ENCODE assay signal across 20 mouse cellular contexts in genomic region chr8:46986386-46987140, GRCm38 (mm10). TPM values are rescaled to one million over a fixed set of nuclear protein-coding genes. Genes with fewer than 3 reads are reported as not detected.
DNase-seq lines count a peak whose midpoint lies in the region; ATAC-seq and TF ChIP-seq lines count a peak whose summit lies in the region.
"Had no signal": no experiment of that assay in that cellular context is flagged by ENCODE, and none has a peak within 500 bp of the region (broad histone marks: within the 10 kb centered on the region; RNA-seq: fewer than 3 reads in every experiment).

Enpp6 (plus strand) TSS chr8:46986887.

- no peak within 1 kb of the TSS for H3K9ac ChIP-seq in intestine, embryonic 16.5 days (ENCODE audit: low read depth, low read length)
- H3K9ac ChIP-seq: liver, embryonic 15.5 days; neural tube, embryonic 15.5 days had no signal

- 0 out of 2 replicates have a peak within 1 kb of the TSS, but pooled peaks have one; percentile 36 for H3K27ac ChIP-seq in layer of hippocampus, adult 2 months
- H3K27ac ChIP-seq in intestine, embryonic 16.5 days (ENCODE audit: low read length) = no peak within 1 kb of the TSS
- H3K27ac ChIP-seq in embryonic facial prominence, embryonic 10.5 days (replicated peaks) = no peak within 1 kb of the TSS
- H3K27ac ChIP-seq: liver, embryonic 15.5 days; neural tube, embryonic 15.5 days had no signal

- no peak for DNase-seq in layer of hippocampus, adult 2 months (ENCODE audit: low spot score in 2 of 2)
- no peak for DNase-seq in layer of hippocampus, adult 9-10 months (ENCODE audit: low spot score)
- peak; percentile 27 for DNase-seq in ovary, postnatal 36 days (ENCODE audit: low spot score)
- no peak for DNase-seq in ovary, postnatal 14 days (ENCODE audit: low spot score)
- DNase-seq in adrenal gland, postnatal 36 days = peak; percentile 48 to 51
- DNase-seq in kidney, postnatal 25 days = peak; percentile 64 to 87
- DNase-seq in embryonic facial prominence, embryonic 10.5 days (ENCODE audit: low spot score) = no peak
- DNase-seq: cerebellum, adult 9-10 months; heart, postnatal 10 days; lung, postnatal 36 days; right cerebral cortex, postnatal 25 days; thymus, postnatal 4 days had no signal

- H3K9me3 ChIP-seq in intestine, embryonic 16.5 days (ENCODE audit: control insufficient read depth, low read length) = no peaks in the 10 kb centered on the region
- no peaks in the 10 kb centered on the region for H3K9me3 ChIP-seq in embryonic facial prominence, embryonic 10.5 days
- H3K9me3 ChIP-seq: liver, embryonic 15.5 days; neural tube, embryonic 15.5 days had no signal

- H3K36me3 ChIP-seq in intestine, embryonic 16.5 days (ENCODE audit: control insufficient read depth, insufficient read depth, low read length) = no peaks in the 10 kb centered on the region
- no peaks in the 10 kb centered on the region for H3K36me3 ChIP-seq in embryonic facial prominence, embryonic 10.5 days (replicated peaks)
- H3K36me3 ChIP-seq: liver, embryonic 15.5 days; neural tube, embryonic 15.5 days had no signal

- H3K4me2 ChIP-seq in intestine, embryonic 16.5 days (ENCODE audit: low read depth, low read length) = no peak within 1 kb of the TSS
- H3K4me2 ChIP-seq: liver, embryonic 15.5 days; midbrain, embryonic 11.5 days; neural tube, embryonic 15.5 days had no signal

- no peak for TF ChIP-seq CTCF in layer of hippocampus, adult 2 months (conservative IDR thresholded peaks at IDR 0.05)

- 86% methylated on average over 8 of the region's 8 CpGs for WGBS in intestine, embryonic 16.5 days
- WGBS in embryonic facial prominence, embryonic 10.5 days = 91% methylated on average over 8 of the region's 8 CpGs

- peak within 1 kb of the TSS; percentile 13; the same call in 1 of the 2 replicates for H3K4me3 ChIP-seq in layer of hippocampus, adult 2 months
- H3K4me3 ChIP-seq in intestine, embryonic 16.5 days (ENCODE audit: low read length) = no peak within 1 kb of the TSS
- H3K4me3 ChIP-seq in embryonic facial prominence, embryonic 10.5 days = no peak within 1 kb of the TSS
- H3K4me3 ChIP-seq: liver, embryonic 15.5 days; neural tube, embryonic 15.5 days had no signal

- no peak for ATAC-seq in intestine, embryonic 16.5 days
- ATAC-seq: CD4-positive, CD25-positive, alpha-beta regulatory T cell, adult 4 months; forebrain, embryonic 14.5 days; hindbrain, embryonic 16.5 days had no signal

- H3K4me1 ChIP-seq in intestine, embryonic 16.5 days (ENCODE audit: control insufficient read depth, insufficient read depth, low read length) = no peaks in the 10 kb centered on the region
- peaks cover 6% of the 10 kb centered on the region for H3K4me1 ChIP-seq in embryonic facial prominence, embryonic 10.5 days
- H3K4me1 ChIP-seq: liver, embryonic 15.5 days; neural tube, embryonic 15.5 days had no signal

- H3K27me3 ChIP-seq in intestine, embryonic 16.5 days (replicated peaks; ENCODE audit: control insufficient read depth, insufficient read depth, low read length) = no peaks in the 10 kb centered on the region
- H3K27me3 ChIP-seq in embryonic facial prominence, embryonic 10.5 days (replicated peaks; ENCODE audit: low read depth, poor library complexity, severe bottlenecking) = no peaks in the 10 kb centered on the region
- H3K27me3 ChIP-seq: liver, embryonic 15.5 days; neural tube, embryonic 15.5 days had no signal

RNA-seq across cellular contexts. Expression of gene Enpp6, which starts in this region (rescaled TPM):
- total RNA-seq in layer of hippocampus, adult 2 months (2021) = 1 to 10 TPM; 4.7 to 7.2 TPM
- 1 to 10 TPM; 1.5 to 4.6 TPM for total RNA-seq in adrenal gland, postnatal 36 days (2021)
- polyA plus RNA-seq in intestine, embryonic 16.5 days (2015; fragmentation: Nextera tagmentation; extraction: Ambion mirVana) = 0.15 and 0.21 TPM in 2 replicates
- 0.10 TPM in 1 of 2 replicates, not detected in the other for polyA plus RNA-seq in embryonic facial prominence, embryonic 10.5 days (2016; fragmentation: Nextera tagmentation; extraction: Ambion mirVana)
- total RNA-seq: MEL had no signal
- polyA plus RNA-seq: forebrain, embryonic 14.5 days had no signal

Comparison
In these comparisons a context has a peak if more than half of its experiments do, and no peak if none do; other contexts are left out.
1. DNase-seq: peak in ovary, postnatal 36 days (single experiment), adrenal gland, postnatal 36 days (2 of 2) and kidney, postnatal 25 days (2 of 2); none in layer of hippocampus, adult 2 months (0 of 2), layer of hippocampus, adult 9-10 months (single experiment), ovary, postnatal 14 days (single experiment) and embryonic facial prominence, embryonic 10.5 days (single experiment).